Mouse (Mus musculus) heart, embryonic 13.5 days (tissue): ENCODE measurements around the gene Ets1. TPM values are rescaled to one million over a fixed set of nuclear protein-coding genes. Genes with fewer than 3 reads are reported as not detected.

Experiments used
- ATAC-seq: fragments of 200-750 bp; cut with Nextera tagmentation; 2 replicates; pipeline ENCODE4 v1.8.0; 2017; ENCODE audit warnings: moderate TSS enrichment; ENCODE audit not compliant: insufficient number of reproducible peaks, low FRiP score, low TSS enrichment; ENCODE audit errors: extremely low read depth
- H3K27ac ChIP-seq: fragments of 300-500 bp; sonication (generic); replicated peaks from 2 replicates; pipeline ENCODE4 v1.5.1; 2015; ENCODE audit warnings: moderate library complexity, mild to moderate bottlenecking, inconsistent platforms
- H3K27me3 ChIP-seq: fragments of 300-500 bp; sonication (generic); replicated peaks from 2 replicates; pipeline ENCODE4 v1.6.1; 2015; ENCODE audit warnings: mild to moderate bottlenecking, inconsistent platforms
- H3K36me3 ChIP-seq: fragments of 300-500 bp; sonication (generic); 2 replicates; pipeline ENCODE4 v1.6.1; 2015; ENCODE audit warnings: mild to moderate bottlenecking, inconsistent platforms
- H3K4me1 ChIP-seq: fragments of 300-500 bp; sonication (generic); 2 replicates; pipeline ENCODE4 v1.6.1; 2015; ENCODE audit warnings: inconsistent platforms
- H3K4me2 ChIP-seq: fragments of 300-500 bp; sonication (generic); 2 replicates; pipeline ENCODE4 v1.6.1; 2015; ENCODE audit warnings: inconsistent platforms, mild to moderate bottlenecking, moderate library complexity
- H3K4me3 ChIP-seq: fragments of 300-500 bp; sonication (generic); 2 replicates; pipeline ENCODE4 v1.5.1; 2015; ENCODE audit warnings: moderate library complexity, mild to moderate bottlenecking, inconsistent platforms
- H3K9ac ChIP-seq: fragments of 300-500 bp; sonication (generic); 2 replicates; pipeline ENCODE4 v1.6.1; 2015; ENCODE audit warnings: inconsistent platforms, mild to moderate bottlenecking, moderate library complexity
- H3K9me3 ChIP-seq: fragments of 300-500 bp; sonication (generic); 2 replicates; pipeline ENCODE4 v1.6.1; 2016; ENCODE audit warnings: inconsistent platforms
- WGBS: fragments of 180-500 bp; shearing (Covaris S2); methylation state at CpG from one replicate; pipeline ENCODE4 v1.1.7; 2015; ENCODE audit warnings: mixed read lengths; 5-methylcytosine and 5-hydroxymethylcytosine counted together
- polyA plus RNA-seq: library from polyadenylated mRNA; unstranded; fragments of >200 nt; fragmentation: Nextera tagmentation; extraction: Ambion mirVana; gene quantifications from 2 replicates; pipeline ENCODE4 v1.2.1, GENCODE M21; 2015

Ets1 gene
- polyA plus RNA-seq, result 46.9 and 48.3 TPM in 2 replicates

- Histone ChIP-seq H3K36me3 (no peaks in the 10 kb centered on the region), H3K27ac (peak within 1 kb of the TSS; percentile 20), H3K9me3 (no peaks in the 10 kb centered on the region), H3K4me2 (peak within 1 kb of the TSS; percentile 66), H3K4me1 (peaks cover 28% of the 10 kb centered on the region), H3K9ac (peak within 1 kb of the TSS; percentile 68), H3K27me3 (peaks cover 29% of the 10 kb centered on the region), H3K4me3 (peak within 1 kb of the TSS; percentile 41)
- ATAC-seq, result no peak
- WGBS, result 2% methylated on average over 10 of the region's 10 CpGs
Observed at GRCm38 (mm10) chr9:32635627-32636385, at the start of gene Ets1. Gene Ets1 (plus strand): TSS chr9:32636221.

DNA sequence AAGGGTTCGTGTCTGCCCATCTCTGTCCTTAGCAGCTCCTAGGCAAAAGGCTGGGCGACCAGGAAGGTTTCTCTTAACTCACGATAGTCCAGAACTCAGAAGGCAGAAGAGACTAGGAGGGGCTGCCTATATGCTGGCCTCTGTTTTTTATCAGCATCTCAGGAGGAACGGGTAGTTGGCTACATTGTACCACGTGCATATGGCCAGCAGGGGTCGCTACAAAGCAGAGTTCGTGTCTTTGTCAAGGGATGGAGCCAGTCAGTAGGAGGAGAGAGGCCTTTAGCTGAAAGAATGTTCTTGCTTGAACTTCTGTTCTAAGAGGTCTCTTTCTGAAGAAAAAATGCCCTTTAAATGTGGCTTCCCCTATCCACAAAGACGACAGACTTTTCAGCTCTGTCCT lies 46.1 kb upstream of the Ets1 start:
- peak overlapping the region; percentile 34; the same call in 1 of the 2 replicates for H3K4me2 ChIP-seq
- 5% methylated on average over 8 of the region's 8 CpGs for WGBS
- ATAC-seq, result no peak; the same call in 1 of the 2 replicates

GRCm38 (mm10) chr9:32590571-32590970 lies 45.5 kb upstream of the Ets1 start:
- H3K4me3 ChIP-seq, result no peak overlapping the region
- no peaks in the 10 kb centered on the region for H3K36me3 ChIP-seq
- WGBS, result 67% methylated on average over 5 of the region's 5 CpGs
- H3K4me2 ChIP-seq, result no peak overlapping the region
- no peak overlapping the region for H3K27ac ChIP-seq
- H3K9ac ChIP-seq, result no peak overlapping the region
- H3K27me3 ChIP-seq, result peaks cover 7% of the 10 kb centered on the region; the same call in 1 of the 2 replicates
- H3K4me1 ChIP-seq, result peaks cover 26% of the 10 kb centered on the region
- no peak for ATAC-seq
- H3K9me3 ChIP-seq, result no peaks in the 10 kb centered on the region

More for the DNA sequence above, 46.1 kb upstream of the Ets1 start:
- no peak overlapping the region for H3K9ac ChIP-seq
- H3K9me3 ChIP-seq, result no peaks in the 10 kb centered on the region
- no peaks in the 10 kb centered on the region for H3K36me3 ChIP-seq
- H3K27me3 ChIP-seq, result peaks cover 7% of the 10 kb centered on the region; the same call in 1 of the 2 replicates
- H3K27ac ChIP-seq, result no peak overlapping the region
- H3K4me3 ChIP-seq, result no peak overlapping the region
- peaks cover 23% of the 10 kb centered on the region for H3K4me1 ChIP-seq

GRCm38 (mm10) chr9:32591732-32592582 lies 44.1 kb upstream of the Ets1 start:
- ATAC-seq, result no peak
- Histone ChIP-seq H3K4me3 (peak overlapping the region; percentile 9; the same call in 1 of the 2 replicates), H3K27me3 (peaks cover 7% of the 10 kb centered on the region; the same call in 1 of the 2 replicates), H3K9me3 (no peaks in the 10 kb centered on the region), H3K36me3 (no peaks in the 10 kb centered on the region), H3K4me2 (peak overlapping the region; percentile 55), H3K27ac (peak overlapping the region; percentile 49), H3K4me1 (peaks cover 26% of the 10 kb centered on the region), H3K9ac (peak overlapping the region; percentile 59; the same call in 1 of the 2 replicates)
- 12% methylated on average over 14 of the region's 14 CpGs for WGBS

DNA sequence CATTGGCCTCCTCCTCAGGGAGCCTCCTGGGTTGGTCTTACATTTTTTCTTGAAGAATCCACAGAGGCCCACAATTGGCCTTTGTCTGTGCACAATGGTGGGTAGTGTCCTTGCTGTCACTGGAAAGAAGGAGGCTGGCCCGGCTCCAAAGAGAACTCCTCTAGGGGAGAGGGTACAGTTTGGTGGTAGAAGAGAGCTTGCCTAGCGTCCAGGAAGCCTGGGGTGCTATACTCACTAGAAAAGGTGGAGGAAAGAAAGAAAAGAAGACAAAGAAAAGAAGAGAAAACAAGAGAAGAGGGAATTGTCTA lies 43.5 kb upstream of the Ets1 start:
- H3K36me3 ChIP-seq, result no peaks in the 10 kb centered on the region
- H3K4me3 ChIP-seq, result no peak overlapping the region
- H3K4me2 ChIP-seq, result no peak overlapping the region
- ATAC-seq, result no peak
- peaks cover 26% of the 10 kb centered on the region for H3K4me1 ChIP-seq
- H3K9ac ChIP-seq, result peak overlapping the region; percentile 59; the same call in 1 of the 2 replicates
- H3K27ac ChIP-seq, result peak overlapping the region; percentile 49
- no peaks in the 10 kb centered on the region for H3K9me3 ChIP-seq
- H3K27me3 ChIP-seq, result peaks cover 7% of the 10 kb centered on the region; the same call in 1 of the 2 replicates
- WGBS, result 50% methylated on average over 2 of the region's 2 CpGs

DNA sequence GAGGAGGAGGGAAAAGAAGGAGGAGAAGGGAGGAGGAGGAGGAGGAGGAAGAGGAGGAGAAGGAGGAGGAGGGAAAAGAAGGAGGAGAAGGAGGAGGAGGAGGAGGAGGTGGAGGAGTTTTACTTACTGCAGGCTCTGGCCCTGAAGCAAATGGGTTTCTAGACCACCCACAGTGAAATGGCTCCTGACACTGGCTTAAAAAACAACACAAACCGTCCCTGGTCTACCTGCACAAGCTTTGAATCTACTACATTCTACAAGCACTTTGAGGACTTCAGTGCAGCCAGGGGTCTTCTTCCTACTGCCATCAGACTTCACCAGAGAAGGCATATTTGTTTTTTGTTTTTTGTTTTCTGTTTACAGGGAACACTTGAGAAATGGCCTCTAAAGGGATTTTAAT lies 42.2 kb upstream of the Ets1 start:
- Histone ChIP-seq H3K4me2 (no peak overlapping the region), H3K27me3 (peaks cover 1% of the 10 kb centered on the region; the same call in 1 of the 2 replicates), H3K4me1 (peaks cover 26% of the 10 kb centered on the region), H3K9me3 (no peaks in the 10 kb centered on the region), H3K27ac (no peak overlapping the region), H3K9ac (no peak overlapping the region), H3K4me3 (no peak overlapping the region), H3K36me3 (no peaks in the 10 kb centered on the region)
- no peak for ATAC-seq
- 17% methylated on average over 1 of the region's 1 CpGs for WGBS

GRCm38 (mm10) chr9:32594346-32594745 lies 41.7 kb upstream of the Ets1 start:
- H3K27me3 ChIP-seq, result no peaks in the 10 kb centered on the region
- H3K4me1 ChIP-seq, result peaks cover 26% of the 10 kb centered on the region
- WGBS, result 33% methylated on average over 4 of the region's 4 CpGs
- no peak for ATAC-seq
- no peaks in the 10 kb centered on the region for H3K36me3 ChIP-seq
- H3K9me3 ChIP-seq, result no peaks in the 10 kb centered on the region
- no peak overlapping the region for H3K4me2 ChIP-seq
- H3K27ac ChIP-seq, result peak overlapping the region; percentile 55; the same call in 1 of the 2 replicates
- H3K4me3 ChIP-seq, result no peak overlapping the region
- no peak overlapping the region for H3K9ac ChIP-seq

- peak overlapping the region; percentile 55 for H3K27ac ChIP-seq
- no peak overlapping the region for H3K9ac ChIP-seq
- H3K4me3 ChIP-seq, result no peak overlapping the region
- H3K9me3 ChIP-seq, result no peaks in the 10 kb centered on the region
- no peak for ATAC-seq
- H3K4me1 ChIP-seq, result peaks cover 23% of the 10 kb centered on the region
- H3K4me2 ChIP-seq, result no peak overlapping the region
- no peaks in the 10 kb centered on the region for H3K27me3 ChIP-seq
- H3K36me3 ChIP-seq, result no peaks in the 10 kb centered on the region
- 60% methylated on average over 7 of the region's 7 CpGs for WGBS
Observed at GRCm38 (mm10) chr9:32595076-32595820, 40.8 kb upstream of the Ets1 start.

GRCm38 (mm10) chr9:32596366-32596765 lies 39.7 kb upstream of the Ets1 start:
- Histone ChIP-seq H3K4me3 (no peak overlapping the region), H3K4me2 (no peak overlapping the region), H3K9me3 (no peaks in the 10 kb centered on the region), H3K36me3 (no peaks in the 10 kb centered on the region), H3K27ac (no peak overlapping the region), H3K9ac (0 out of 2 replicates have a peak overlapping the region, but pooled peaks have one; percentile 10), H3K4me1 (peaks cover 23% of the 10 kb centered on the region), H3K27me3 (no peaks in the 10 kb centered on the region)
- ATAC-seq, result no peak
- WGBS, result 81% methylated on average over 8 of the region's 8 CpGs

GRCm38 (mm10) chr9:32601953-32602352 lies 34.1 kb upstream of the Ets1 start:
- ATAC-seq, result no peak
- Histone ChIP-seq H3K36me3 (no peaks in the 10 kb centered on the region), H3K9me3 (no peaks in the 10 kb centered on the region), H3K27ac (no peak overlapping the region), H3K9ac (no peak overlapping the region), H3K4me2 (no peak overlapping the region), H3K4me3 (no peak overlapping the region), H3K4me1 (peaks cover 11% of the 10 kb centered on the region), H3K27me3 (peaks cover 11% of the 10 kb centered on the region)
- WGBS, result 79% methylated on average over 5 of the region's 5 CpGs

GRCm38 (mm10) chr9:32603097-32603496 lies 32.9 kb upstream of the Ets1 start:
- peaks cover 16% of the 10 kb centered on the region for H3K27me3 ChIP-seq
- H3K4me2 ChIP-seq, result no peak overlapping the region
- no peak overlapping the region for H3K9ac ChIP-seq
- no peak for ATAC-seq
- WGBS, result 67% methylated on average over 7 of the region's 7 CpGs
- peaks cover 19% of the 10 kb centered on the region for H3K4me1 ChIP-seq
- no peaks in the 10 kb centered on the region for H3K36me3 ChIP-seq
- H3K4me3 ChIP-seq, result no peak overlapping the region
- no peak overlapping the region for H3K27ac ChIP-seq
- no peaks in the 10 kb centered on the region for H3K9me3 ChIP-seq
